Mouse (Mus musculus) lung, adult 18-20 months (tissue): ENCODE results near the gene Gm3424.
"Not testable (repeated sequence)": the region's sequence is repeated elsewhere in the genome, so short reads cannot be mapped to it uniquely, and the experiment has no call there.

Source experiments
- DNase-seq, 2 experiments: peaks; one replicate each; pipeline ENCODE4 v3.0.0; 2022; ENCODE audit warnings: mixed read lengths in 2 of 2

The Gm3424 gene

DNA sequence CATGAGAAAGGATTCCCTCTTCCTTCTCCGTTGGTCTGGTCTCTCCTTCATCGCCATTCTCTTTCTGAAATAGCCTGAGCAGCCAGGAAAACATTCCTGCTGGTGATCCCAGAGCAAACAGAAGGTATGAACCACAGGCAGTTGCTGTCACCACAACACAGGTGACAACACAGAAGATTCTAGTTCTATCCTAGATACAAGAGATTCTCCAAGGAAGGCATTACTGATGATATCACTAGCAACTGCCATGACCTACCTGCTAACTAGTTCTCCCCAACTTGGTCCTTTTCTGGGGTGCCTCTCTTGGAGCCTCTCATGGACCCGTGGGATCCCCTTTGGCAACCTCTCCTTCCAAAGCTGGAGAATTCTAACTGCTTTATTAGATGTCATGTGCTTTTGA lies at the start of gene Gm3424:
TSS of gene Gm3424 (minus strand) at position 101 of the 400 bp plus-strand sequence.
- not testable (repeated sequence) for DNase-seq

DNA sequence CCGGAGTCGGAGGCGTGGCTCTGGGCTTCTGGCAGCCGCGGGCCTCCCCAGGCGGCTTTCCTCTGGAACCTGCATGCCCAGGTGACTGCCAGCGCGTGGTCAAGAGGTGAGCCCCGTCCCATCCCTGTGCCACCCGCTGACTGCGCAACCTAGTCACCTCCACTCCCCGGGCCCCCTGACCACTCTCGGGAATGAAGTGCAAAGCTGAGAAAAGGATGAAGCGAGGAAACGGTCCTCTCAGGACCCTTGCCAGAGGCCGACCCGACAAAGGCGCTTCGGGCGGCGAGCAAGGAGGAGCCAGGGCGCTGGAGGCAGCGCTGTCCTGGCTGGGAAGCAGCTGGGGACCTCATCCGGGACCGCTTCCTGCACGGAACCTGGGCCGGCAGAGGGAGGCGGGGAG lies 49.7 kb upstream of the Gm3424 start:
- not testable (repeated sequence) for DNase-seq

DNA sequence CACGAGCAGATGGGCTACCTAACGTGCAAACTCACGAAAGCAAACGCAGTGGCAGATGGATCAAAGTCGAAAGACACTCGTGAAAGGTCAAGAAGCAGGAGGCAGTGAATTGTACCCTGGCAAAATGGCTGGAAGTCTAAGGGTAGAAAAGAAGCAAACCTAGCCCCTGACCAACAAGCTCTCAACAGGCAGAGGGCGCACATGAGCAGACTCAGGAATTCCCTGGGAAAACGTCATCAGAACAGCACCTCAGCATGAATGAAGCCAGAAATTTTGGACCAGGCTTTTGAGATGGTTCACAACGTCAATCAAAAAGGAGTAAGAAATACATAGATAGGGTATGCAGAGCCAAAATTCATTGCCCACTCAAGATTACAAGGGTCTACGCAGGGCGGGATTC lies 49.0 kb upstream of the Gm3424 start:
- DNase-seq = peak in 1 of 2 experiments; percentile 8

DNA sequence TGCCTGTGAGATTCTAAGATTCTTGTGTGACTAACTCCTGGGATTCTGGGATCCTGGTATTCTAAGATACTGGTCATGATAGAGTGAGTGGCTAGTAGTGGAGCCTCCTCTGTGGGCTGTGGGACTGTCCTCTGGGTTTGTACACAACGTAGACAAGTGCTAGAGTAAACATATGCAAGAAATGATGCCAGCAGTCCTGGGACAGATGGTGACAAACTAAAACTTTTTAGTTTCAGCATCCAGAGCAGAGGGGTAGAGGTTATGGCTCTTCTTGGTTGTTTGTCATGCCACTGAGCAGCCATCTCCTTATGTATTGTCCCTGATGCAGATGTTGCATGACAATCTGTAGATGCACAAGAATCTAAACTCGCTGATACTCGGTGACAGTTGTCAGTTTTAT lies 25.8 kb upstream of the Gm3424 start:
- not testable (repeated sequence) for DNase-seq

DNA sequence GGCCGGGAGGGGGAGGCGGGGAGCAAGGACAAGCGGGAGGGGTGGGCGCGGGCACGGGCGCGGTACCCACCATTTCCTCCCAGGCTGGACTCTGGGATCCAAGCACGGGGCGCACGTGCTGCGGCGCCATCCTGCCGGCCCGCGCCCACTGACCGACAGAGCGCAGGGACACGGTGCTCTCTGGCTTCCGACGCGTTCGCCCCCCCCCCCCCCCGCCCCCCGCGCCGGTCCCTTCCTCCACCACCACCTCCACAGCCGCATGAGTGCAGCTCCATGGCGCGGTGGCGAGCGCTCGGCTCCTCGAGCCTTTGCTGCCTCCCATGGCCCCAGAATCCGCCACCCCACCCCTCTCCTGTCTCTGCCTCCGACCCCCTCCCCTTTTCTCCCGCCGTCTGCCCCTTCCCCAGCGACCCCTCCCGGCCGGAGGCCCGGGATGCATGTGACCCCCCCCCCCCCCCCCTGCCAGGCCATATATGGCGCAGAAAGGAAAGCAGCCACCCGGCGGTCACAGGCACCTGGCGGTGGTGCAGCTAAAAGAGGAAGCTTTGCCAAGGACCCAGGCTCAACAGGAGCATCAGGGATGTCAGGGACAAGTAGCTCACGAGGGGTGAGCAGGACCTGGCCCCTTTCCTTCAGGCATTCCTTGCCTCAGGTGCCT lies 17.3 kb downstream of the Gm3424 start:
- DNase-seq = not testable (repeated sequence)

DNA sequence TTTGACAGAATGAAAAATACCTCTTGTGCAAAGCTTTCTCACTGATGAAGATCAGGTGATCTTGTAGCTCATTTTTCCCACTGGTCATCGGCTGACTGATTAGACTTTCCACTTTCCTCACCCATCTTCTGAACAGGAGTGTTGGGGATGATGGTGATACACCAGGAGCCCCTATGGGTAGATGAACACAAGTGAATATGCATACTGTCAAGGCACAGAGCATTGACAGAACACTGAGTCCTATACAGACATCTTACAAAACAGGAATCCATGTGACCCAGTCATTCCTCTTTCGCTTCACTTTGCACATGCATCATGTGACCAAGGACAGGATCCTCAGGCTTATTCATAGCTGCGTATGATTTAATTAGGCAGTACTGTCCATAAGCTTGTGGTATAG lies 22.2 kb downstream of the Gm3424 start, which contains the start of gene Gm3383:
TSS of gene Gm3383 (minus strand) at position 101 of the 400 bp plus-strand sequence.
- DNase-seq = not testable (repeated sequence)
